Mouse (Mus musculus) ovary, postnatal 36 days (tissue): Measurements from ENCODE around the gene Itgb2.

ENCODE experiments used
- DNase-seq: peaks from one replicate; pipeline ENCODE4 v3.0.0; 2022; ENCODE audit warnings: low spot score, mixed read lengths

The Itgb2 gene

DNA sequence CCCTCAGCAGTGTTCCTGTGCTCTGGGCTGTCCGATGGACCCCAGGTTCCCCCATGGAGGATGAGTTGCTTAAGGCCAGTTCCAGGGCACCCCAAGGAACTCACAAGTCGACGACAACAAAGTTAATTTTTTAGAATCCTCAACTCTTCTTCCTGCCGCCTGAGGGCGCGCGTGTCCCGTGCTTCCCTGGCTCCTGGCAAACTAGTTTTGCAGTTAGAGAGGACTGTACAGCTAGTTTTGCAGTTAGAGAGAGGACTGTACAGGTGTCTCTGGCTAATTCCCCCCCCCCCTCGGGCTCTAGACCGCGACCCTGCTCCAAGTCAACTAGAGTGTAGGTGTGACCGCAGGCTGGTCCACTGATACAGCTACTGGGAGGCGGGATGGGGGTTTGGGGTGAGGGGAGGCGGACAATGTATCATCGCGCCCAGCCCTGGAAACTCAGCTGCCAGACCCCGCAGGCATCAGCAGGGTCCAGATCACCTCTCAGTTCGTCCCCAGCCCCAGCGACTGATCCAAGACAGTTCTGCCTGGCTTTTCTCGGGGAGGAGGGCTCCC is 12.9 kb upstream of the Itgb2 start:
- peak; percentile 74 for DNase-seq

DNA sequence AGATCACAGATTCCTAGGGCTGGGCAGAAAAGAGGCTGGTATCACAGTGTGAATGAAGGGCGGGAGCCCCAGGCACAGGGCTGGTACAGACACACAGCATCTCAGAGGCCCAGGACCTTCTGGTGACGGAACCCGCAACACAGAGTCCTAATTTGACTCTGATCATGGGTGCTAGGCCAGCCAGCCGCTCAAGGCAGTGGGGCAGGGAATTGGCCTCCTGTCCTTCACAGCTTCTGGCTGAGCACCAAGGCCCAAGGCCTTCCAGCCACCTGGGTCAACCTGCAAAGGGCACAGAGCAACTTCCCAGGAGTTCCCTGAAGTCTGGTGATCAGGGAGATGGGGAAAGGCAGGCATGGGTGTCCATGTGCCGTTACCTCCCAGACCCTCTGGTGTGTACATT is 12.3 kb upstream of the Itgb2 start:
- DNase-seq: no peak

DNA sequence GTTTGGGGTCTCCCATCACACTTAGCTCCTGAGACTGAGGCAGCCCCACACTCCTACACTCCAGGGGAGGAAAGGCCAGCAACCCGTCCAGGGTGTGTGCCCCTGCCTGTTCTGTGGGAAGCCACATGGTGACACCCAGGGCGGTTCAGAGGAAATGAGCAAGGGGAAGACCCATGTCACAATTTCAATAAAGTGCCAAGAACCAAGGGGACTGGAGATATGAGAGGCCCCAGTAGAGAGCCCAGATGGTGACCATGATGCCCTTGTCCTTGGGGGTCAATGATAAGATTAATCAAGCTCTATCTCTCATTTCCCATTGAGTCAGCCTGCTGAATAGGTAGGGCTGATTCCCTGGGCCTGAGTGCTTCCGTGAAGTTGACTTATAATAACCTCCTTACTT is 10.9 kb upstream of the Itgb2 start:
- no peak for DNase-seq

DNA sequence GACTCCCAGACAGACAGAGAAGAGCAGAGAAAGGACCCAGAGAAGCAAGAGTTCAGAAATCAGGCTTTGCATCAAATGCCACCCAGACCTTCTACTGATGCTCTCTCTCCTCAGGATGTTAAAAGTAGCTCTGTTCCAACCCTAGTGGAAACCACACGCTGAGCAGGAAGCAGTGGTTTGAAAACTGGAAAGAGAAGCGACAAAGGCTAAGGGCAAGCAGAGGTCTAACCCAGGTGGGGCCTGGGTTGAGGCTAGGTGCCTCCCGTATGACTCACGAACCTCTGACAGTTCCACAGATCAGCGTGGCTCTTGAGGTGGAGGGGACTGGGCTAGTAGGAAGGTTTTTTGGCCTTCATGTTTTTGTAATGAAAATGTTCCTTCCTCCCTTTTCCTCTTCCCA is 9.6 kb upstream of the Itgb2 start:
- DNase-seq: no peak

DNA sequence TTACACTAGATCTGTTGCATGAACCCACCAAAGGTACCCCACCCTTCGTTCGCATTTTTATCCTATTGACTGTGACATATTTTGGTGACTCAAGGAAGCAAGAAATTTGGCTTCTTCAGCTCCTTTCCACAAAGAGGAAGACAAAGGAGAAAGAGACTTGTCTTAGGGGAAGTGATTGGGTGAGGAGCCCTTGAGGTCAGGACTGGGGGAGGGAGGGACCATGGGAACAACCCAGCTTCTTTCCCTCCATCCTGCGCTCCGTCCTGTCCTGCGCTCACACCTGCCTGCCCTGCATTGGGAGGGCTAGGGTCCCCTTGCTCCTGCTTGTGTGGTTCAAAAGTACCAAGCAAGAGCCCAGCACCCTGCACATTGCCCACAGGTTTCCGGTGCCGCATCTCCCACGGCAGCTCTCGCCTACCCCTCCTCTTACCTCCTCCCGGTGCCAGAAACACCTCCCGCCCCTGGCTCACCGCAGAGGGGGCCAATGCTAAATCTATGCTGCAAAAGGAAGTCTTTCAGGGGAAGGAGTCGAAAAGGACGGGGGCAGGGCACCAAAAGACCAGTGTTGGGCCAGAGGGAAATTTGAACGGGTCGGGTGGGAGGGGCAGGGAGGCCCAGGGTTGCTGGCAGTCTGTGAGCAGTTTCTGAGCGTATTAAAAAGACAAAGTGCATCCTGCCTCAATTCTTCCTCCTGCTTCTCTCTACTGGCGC is 7.9 kb upstream of the Itgb2 start:
- no peak for DNase-seq

DNA sequence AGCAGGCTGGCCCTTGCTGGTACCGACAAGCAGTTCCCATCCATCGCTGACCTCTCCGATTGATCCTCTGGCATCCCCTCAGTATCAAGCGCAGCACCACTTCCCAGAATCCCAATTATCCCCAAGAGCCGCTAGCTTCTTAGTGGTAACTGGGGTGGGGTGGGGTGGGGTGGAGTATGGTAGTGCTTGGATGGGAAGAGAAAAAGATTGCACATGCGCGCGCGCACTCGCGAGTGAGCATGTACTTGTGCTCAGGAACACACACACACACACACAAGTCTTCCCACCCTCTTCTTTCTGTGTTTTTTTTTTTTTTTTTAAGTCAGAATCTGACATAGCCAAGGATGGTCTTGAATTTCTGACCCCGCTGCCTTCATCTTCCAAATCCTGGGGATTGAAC is 7.3 kb upstream of the Itgb2 start:
- no peak for DNase-seq

DNA sequence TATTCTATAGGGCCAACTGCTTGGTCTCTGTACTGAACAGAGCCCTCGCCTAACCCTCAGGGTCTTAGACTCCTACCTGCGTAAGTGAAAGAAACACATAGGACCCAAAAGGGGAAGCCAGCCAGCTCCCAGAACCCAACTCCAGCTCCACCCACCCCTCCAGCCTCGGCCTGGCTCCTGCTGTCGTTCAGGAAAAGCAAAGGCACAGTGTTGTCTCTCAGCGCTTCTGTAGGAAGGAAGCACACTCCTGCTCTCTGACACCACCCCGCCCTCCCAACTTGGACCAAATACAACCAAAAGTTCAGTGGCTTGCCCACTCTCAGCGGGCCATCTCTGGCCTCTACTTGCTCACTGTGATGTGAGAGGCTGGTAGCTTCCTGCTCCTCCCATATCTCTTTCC is 6.7 kb upstream of the Itgb2 start:
- DNase-seq: no peak

DNA sequence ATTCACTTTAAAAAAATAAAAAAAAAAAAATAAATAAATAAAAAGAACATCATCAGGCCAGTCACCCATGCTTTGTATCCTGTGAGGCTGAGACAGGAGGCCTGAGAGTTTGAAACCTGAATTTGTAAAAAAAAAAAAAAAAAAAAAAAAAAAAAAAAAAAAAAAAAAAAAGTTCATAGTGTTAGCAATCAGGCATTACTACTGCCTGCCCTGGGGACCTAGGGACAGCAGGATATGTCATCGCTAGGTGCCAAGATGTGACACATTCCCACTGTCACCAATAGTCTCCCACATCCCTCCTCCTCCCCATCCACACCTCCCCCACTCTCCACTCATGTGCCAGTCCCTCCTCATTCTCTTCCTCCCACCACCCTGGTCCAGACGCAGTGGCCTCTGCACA is 3.6 kb upstream of the Itgb2 start:
- DNase-seq: no peak

DNA sequence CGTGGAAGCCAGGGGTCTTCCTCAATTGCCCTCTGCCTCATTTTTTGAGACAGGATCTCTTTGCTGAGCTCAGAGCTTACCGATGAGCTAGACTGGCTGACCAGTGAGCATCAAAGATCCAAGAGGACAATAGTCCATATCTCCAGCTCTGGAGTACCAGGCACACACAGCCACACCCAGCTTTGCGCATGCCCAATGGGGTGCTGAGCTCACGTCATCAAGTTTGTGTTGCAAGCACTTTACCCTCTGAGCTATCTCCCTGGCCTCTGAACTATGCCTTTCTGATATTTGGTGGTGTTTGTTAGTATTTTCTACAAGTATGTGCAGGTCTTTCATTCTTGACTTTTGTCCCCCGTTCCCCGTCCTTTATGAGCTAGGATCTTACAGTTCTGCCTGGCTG is 1.4 kb upstream of the Itgb2 start:
- DNase-seq: no peak

DNA sequence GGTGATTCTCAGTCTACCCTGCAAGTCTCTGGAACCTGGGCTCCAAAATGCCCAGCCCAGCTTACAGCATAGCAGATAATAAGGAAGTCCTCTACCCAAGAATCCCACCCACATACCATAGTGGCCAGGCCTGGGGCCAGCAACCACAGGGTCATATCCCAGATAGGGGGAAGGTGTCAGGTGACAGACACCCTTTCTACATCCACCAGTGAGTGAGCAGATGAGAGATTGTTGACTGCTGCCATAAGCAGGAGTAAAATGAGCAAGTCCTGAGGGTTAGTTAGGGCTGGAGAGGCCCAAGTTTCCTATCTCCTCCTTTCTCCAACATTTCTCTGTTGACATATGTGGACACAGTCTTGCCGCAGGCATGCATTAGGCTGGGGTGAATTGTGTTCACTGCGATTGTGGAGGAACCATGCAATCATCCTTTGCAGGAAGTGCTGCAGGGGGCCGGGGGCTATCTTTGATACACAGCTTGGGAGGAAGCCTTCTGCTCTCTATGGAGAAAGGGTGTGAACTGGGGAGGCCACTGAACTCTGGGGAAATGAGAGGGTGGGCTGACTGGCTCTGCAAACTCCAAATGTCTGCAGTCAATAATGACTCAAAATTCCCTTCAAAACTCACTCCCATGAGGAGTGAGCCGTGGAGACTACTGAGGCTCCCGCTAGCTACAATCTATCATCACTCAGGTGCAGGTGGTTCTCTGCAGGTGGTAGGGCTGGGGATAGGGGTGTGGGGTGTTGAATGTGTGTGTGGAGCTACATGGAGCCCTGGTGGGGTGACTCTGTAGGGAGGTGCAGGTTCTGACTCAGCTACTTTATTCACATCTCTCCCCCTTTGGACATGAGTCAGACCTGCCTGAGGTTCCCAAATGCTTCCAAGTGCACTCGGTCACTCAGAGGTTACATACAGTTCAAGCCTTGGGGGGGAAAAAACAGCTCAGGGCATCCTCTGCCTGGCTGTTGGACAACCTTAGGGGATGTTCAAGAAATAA is 1.3 kb downstream of the Itgb2 start:
- DNase-seq: no peak

DNA sequence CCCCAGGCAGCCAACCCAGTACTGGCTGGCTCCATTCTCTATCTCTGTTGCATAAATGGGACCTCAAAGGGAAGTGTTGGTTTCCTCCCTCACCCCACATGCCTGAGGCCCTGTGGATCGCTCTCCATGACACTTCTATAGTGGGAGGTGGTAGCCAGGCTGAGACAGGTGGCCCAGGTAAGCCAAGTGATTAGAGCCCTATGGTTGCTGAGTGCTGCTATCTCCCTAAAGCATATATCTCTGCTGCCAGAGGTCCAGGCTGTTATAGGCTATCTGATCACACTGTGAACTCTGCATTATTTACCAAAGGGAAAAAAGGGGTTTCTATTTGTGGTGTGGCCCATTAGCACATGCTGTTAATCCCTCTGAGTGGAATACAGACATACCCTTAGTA is 2.0 kb downstream of the Itgb2 start:
- DNase-seq: no peak

DNA sequence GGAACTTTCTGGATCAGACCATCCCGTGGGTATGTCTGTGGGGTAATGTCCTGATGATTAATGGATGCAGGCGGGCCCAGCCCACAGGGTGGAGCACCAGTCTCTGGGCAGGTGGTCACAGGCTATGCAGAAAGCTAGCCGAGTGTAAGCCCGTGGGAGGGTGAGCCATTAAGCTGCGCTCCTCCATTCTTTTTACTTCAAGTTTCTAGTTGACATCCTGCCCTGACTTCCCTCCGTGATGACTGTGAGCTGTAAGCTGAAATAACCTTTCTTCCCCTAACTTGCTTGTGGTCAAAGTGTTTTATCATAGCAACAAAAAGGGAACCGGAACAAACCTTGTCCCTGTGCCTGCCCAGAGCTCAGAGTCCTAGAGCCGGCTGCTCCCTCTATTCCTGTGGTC is 6.7 kb downstream of the Itgb2 start:
- DNase-seq: no peak

DNA sequence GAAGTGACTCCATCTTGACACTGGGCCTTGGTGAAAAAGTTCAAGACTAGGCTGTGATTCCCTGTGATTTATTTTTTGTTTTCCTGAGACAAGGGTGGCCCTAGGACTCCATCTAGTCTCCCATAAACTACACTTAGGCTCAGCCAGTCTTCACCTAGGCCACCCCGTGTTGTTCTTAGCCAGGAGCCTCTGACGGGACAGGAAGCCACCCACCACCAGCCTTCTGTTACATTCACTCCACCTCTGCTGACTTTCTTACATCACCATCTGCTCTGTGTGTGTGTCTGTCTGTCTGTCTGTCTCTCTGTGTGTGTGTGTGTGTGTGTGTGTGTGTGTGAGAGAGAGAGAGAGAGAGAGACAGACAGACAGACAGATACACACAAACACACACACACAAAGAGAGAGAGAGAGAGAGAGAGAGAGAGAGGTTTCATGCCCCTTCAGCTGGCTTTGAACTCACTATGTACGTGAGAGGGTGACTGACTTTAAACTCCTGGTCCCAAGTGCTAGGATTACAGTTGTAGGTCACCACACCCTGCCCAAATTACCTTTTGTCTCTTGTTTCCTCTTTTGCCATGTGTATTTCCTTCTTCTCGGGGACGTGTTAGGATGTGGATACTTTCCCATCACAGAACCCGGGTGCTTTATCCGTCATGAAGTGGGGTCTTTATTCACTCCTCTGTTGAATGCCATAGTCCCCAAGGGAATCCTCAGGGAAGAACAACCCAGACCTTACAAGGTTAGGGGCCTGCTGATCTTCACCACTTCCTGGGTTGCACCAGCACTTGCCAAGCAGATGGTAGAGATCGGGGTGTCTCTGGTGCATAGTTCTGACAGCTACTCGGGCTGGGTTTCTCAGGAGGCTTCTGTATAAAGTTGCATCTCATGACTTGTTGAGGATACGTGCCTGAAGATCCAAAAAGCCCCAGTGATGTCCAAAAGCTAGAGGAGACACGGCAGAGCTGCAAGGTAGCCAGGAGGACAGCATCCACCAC is 7.5 kb downstream of the Itgb2 start:
- DNase-seq: no peak

DNA sequence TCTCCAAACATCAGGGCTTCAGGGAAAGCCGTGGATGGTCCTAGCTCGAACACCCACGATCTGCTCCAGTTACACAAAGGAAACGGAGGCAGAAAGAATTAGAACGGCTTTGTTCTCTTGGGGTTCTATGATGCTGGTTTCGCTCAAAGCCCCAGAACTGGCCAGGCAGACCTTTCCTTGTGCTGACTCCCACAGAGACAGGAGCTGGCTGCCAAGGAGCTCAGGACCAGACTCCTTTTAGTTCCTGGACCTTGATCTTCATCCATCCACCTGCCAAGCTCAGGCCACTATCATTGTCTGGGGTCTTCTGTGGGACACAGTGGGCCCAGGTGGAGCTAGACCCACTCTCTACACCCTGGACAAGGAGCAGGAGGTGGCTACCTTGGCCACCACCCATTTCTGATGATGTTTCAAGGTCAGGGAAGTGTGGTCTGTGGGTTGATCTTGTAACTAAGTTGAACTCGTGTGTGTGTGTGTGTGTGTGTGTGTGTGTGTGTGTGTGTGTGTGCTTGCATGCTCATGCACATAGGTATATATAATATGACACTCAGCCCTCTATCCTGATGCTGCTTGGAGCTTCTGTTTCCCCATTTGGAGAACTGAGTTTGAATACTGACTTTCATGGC is 9.4 kb downstream of the Itgb2 start:
- DNase-seq: no peak

DNA sequence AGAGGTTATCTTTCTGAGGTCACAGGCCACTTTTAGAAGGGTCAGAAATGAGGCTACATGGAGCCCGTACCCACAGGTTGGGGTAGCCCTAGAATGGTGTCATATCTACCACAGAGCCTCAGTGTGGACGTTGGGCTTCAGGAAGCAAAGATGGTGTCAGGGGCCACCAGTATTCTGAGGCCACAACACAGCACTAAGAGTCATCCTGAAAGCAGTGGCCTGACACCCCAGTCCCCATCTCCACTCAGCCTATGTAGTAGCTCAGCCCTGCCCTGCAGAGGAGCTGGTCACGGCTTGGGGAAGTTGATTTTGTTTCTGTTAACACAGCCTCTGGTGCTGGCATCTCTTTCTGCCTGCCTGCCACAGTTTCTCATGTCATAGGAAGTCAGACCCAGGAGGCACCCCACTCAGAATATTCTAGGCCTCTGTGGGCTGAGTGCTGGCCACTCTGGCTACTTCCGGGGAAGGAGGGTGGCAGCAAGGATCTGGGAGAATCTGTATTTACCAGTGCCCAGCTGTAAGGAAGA is 10.6 kb downstream of the Itgb2 start:
- no peak for DNase-seq

DNA sequence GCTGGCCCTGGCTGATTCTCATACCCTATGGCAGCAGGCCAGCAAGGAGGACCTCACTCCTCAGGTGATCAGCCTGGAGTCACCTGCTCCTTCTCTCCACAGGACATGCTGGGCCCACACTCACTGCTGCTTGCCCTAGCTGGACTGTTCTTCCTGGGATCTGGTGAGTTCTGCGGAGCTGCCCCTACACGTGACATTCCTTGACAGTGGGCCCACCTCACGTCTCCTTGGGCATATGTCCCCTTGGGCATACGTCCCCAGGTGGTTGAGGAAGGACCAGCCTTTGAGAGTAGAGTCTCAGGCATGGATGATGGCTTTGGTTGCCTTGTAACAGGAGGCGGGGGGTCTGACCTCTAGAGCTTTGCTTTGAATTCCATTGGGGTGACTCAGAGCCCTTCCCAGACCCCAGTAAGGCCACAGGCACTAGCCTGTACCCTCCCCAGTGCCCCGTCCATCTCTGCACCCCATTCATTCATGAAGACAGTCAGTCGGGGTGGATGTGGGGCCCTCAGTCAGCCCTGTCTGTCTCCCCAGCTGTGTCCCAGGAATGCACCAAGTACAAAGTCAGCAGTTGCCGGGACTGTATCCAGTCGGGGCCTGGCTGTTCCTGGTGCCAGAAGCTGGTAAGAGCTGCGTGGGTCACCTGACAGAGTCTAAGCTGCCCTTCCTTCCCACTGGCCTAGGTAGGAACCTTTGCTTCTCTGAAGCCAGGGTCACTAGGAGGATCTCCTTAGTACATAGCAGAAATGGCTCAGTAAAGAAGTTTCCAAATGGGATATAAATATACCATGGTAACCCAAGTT is 12.0 kb downstream of the Itgb2 start:
- no peak for DNase-seq

DNA sequence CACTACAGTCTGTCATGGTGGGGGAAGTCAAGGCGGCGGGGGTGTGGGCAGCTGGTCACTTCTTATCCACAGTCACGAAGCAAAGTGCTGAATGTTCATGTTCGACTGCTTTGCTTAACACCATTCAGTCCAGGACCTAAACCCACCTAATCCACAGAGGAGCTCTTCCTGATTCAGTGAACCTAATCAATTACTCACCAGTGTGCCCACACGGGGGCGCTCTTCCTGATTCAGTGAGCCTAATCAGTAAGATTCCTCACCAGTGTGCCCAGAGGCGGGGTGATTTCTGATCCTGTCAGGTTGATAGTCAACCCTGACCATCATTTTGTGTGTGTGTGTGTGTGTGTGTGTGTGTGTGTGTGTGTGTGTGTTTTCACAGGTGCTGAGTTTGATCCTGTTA is 13.2 kb downstream of the Itgb2 start:
- no peak for DNase-seq

DNA sequence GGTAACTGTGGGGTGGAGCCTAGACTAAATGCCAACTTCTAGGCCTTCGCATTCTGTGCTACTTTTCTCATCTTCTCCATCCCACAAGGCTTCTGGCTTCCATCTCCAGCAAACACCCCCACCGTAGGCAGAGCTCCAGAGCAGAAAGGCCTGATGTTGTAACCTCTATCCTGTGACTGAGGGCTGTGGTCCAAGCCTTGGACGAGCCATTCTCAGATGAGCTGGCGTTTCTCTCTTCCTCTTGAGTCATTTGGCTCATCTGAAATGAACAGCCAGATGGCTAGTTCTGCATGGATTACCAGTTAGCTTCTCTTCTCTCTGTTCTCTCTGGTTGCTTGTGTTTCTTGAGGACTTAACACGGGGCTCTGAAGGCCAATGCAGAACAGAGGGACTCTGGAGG is 14.9 kb downstream of the Itgb2 start:
- DNase-seq: peak; percentile 41

DNA sequence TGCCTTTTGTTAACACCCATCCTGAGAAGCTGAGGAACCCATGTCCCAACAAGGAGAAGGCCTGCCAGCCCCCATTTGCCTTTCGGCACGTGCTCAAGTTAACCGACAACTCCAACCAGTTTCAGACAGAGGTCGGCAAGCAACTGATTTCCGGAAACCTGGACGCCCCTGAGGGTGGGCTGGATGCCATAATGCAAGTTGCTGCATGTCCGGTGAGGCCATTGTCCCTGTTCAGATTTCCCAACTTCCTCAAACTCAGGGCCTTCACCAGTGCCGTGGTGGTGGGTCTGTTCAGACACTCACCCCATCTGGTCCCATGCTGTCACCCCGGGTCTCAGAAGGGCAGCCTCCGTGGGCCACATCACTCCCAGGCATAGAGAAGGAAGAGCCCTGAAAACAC is 18.5 kb downstream of the Itgb2 start:
- DNase-seq: no peak

DNA sequence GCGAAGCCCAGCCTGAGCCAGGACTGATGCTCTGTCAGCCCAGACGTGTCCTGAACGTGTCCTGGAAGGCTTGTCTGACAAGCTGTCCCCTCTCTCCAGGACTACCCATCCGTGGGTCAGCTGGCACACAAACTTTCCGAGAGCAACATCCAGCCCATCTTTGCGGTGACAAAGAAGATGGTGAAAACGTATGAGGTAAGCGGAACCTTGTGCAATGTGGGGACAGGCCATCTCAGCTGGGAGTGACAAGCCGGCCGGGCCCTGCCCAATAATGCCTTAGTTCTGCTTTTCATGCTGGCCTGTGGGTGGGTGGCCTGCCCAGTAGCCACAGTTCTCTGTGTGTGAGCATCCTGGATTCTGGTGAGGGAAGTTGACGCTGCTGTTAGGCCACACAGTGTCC is 20.8 kb downstream of the Itgb2 start:
- DNase-seq: no peak
